Mouse (Mus musculus) ES-Bruce4 (cell line): ENCODE results near the gene Cdc7.

Source experiments
- CTCF ChIP-seq: IDR thresholded peaks from one replicate; pipeline ENCODE4 v1.8.1; 2011; ENCODE audit warnings: low read depth, low read length
- POLR2A ChIP-seq: IDR thresholded peaks from one replicate; pipeline ENCODE4 v1.8.1; 2011; ENCODE audit warnings: low read length; ENCODE audit not compliant: insufficient read depth

- TF ChIP-seq POLR2A (no peak), CTCF (no peak)
Measured at GRCm38 (mm10) chr5:107014146-107014545, 50.0 kb downstream of the Cdc7 start.
